ENCODE assay signal across 12 mouse cellular contexts in the genomic region with DNA sequence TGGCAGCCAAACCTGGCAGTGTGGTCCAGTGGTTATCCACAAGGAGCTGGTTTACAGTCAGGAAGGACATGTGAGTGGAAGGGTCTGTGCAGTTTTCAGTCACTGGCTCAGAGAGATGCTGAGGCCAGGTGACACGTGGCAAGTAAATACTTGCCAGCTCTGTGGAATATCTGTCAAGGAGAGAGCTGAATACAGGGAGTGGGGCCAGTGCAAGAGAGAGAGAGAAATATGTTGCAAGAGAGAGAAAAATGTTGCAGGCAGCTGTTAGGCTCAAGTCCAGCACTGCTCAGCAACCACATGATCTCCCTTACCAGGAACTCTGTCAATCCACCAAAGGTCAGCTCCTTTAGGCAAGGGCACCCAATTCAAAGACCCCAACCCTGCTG.
A peak's percentile ranks its signal among the peaks of the same experiment; 100 is the strongest.
DNase-seq lines count a peak whose midpoint lies in the region; ATAC-seq and TF ChIP-seq lines count a peak whose summit lies in the region.
"Had no signal": no experiment of that assay in that cellular context is flagged by ENCODE, and none has a peak within 500 bp of the region (broad histone marks: within the 10 kb centered on the region; RNA-seq: fewer than 3 reads in every experiment).

No protein-coding gene starts in this region.

- peak; percentile 29 to 33 for DNase-seq in heart, adult 2 months
- DNase-seq in heart, postnatal 4 days = peak; percentile 26
- no peak for DNase-seq in right cerebral cortex, adult 2 months (ENCODE audit: low spot score in 2 of 2)
- DNase-seq in spleen, postnatal 14 days (ENCODE audit: low spot score in 2 of 2) = no peak
- DNase-seq in spleen, postnatal 10 days (ENCODE audit: low spot score in 2 of 2) = no peak
- DNase-seq: cerebellum, adult 2 months; kidney, adult 2 months had no signal

- H3K27ac ChIP-seq in heart, adult 2 months = no peak overlapping the region
- no peak overlapping the region for H3K27ac ChIP-seq in heart, embryonic 12.5 days (ENCODE audit: poor library complexity, severe bottlenecking)
- H3K27ac ChIP-seq in bone marrow, adult 2 months (ENCODE audit: control insufficient read depth, insufficient read depth, low read depth, low read length, poor library complexity) = peak overlapping the region; percentile 22; the same call in 1 of the 2 replicates
- H3K27ac ChIP-seq: embryonic facial prominence, embryonic 12.5 days had no signal

- 16% methylated on average over 1 of the region's 1 CpGs for WGBS in heart, adult 2 months
- 17% methylated on average over 1 of the region's 1 CpGs for WGBS in heart, embryonic 12.5 days
- WGBS in bone marrow, adult 2 months = 53% methylated on average over 1 of the region's 1 CpGs

- no peaks in the 10 kb centered on the region for H3K36me3 ChIP-seq in heart, adult 2 months (ENCODE audit: control insufficient read depth, insufficient read depth, low read length)
- H3K36me3 ChIP-seq in heart, embryonic 12.5 days = no peaks in the 10 kb centered on the region
- H3K36me3 ChIP-seq: embryonic facial prominence, embryonic 12.5 days had no signal

- ATAC-seq in heart, embryonic 12.5 days (ENCODE audit: insufficient number of reproducible peaks, low FRiP score) = no peak
- peak; percentile 58; the same call in 1 of the 2 replicates for ATAC-seq in megakaryocyte-erythroid progenitor cell, adult 5-6 weeks (replicated peaks; ENCODE audit: low FRiP score, low TSS enrichment, poor library complexity, severe bottlenecking)
- ATAC-seq: activated CD4-positive, CD25-positive, alpha-beta regulatory T cell, adult 4 months had no signal

- intact Hi-C loops in heart, adult 2 months (cut with DNase I) = no loop called here

- H3K4me1 ChIP-seq in heart, adult 2 months (ENCODE audit: control insufficient read depth, insufficient read depth, low read length) = peaks cover 2% of the 10 kb centered on the region
- H3K4me1 ChIP-seq in heart, embryonic 12.5 days (replicated peaks) = peaks cover 5% of the 10 kb centered on the region; the same call in 1 of the 2 replicates
- no peaks in the 10 kb centered on the region for H3K4me1 ChIP-seq in bone marrow, adult 2 months (ENCODE audit: control insufficient read depth, insufficient read depth, low read length)
- H3K4me1 ChIP-seq: embryonic facial prominence, embryonic 12.5 days had no signal

- TF ChIP-seq POLR2A in heart, adult 2 months (IDR thresholded peaks at IDR 0.05; ENCODE audit: insufficient read depth, low read depth, low read length) = no peak
- no peak for TF ChIP-seq POLR2A in bone marrow, adult 2 months (IDR thresholded peaks at IDR 0.05; ENCODE audit: borderline replicate concordance, control insufficient read depth, low read depth, low read length)

- H3K27me3 ChIP-seq in heart, adult 2 months (ENCODE audit: control insufficient read depth, insufficient read depth, low read length) = no peaks in the 10 kb centered on the region
- H3K27me3 ChIP-seq in heart, embryonic 12.5 days (replicated peaks) = peaks cover 3% of the 10 kb centered on the region; the same call in 1 of the 2 replicates
- H3K27me3 ChIP-seq: embryonic facial prominence, embryonic 12.5 days had no signal

- H3K4me2 ChIP-seq in heart, embryonic 12.5 days = no peak overlapping the region
- H3K4me2 ChIP-seq: embryonic facial prominence, embryonic 12.5 days had no signal

- no peak for TF ChIP-seq EP300 in heart, adult 2 months (IDR thresholded peaks at IDR 0.05; ENCODE audit: insufficient read depth, low read depth, low read length)

- H3K4me3 ChIP-seq in heart, adult 2 months = no peak overlapping the region
- H3K4me3 ChIP-seq in heart, embryonic 12.5 days = no peak overlapping the region
- no peak overlapping the region for H3K4me3 ChIP-seq in bone marrow, adult 2 months (replicated peaks; ENCODE audit: control insufficient read depth, low read depth, low read length)
- H3K4me3 ChIP-seq: embryonic facial prominence, embryonic 12.5 days had no signal

- no peaks in the 10 kb centered on the region for H3K9me3 ChIP-seq in heart, embryonic 12.5 days (replicated peaks)
- H3K9me3 ChIP-seq: embryonic facial prominence, embryonic 12.5 days had no signal

- no peaks in the 10 kb centered on the region for H3K79me2 ChIP-seq in heart, adult 2 months (replicated peaks; ENCODE audit: control insufficient read depth, insufficient read depth, low read length)

- no peak for TF ChIP-seq CTCF in heart, adult 2 months (IDR thresholded peaks at IDR 0.05)
- no peak for TF ChIP-seq CTCF in bone marrow, adult 2 months (IDR thresholded peaks at IDR 0.05; ENCODE audit: control insufficient read depth, insufficient read depth, low read length)

- no peak overlapping the region for H3K9ac ChIP-seq in heart, adult 2 months (ENCODE audit: low read depth, low read length)
- no peak overlapping the region for H3K9ac ChIP-seq in heart, embryonic 12.5 days
- H3K9ac ChIP-seq: embryonic facial prominence, embryonic 12.5 days had no signal

Comparison
In these comparisons a context has a peak if more than half of its experiments do, and no peak if none do; other contexts are left out.
1. DNase-seq: peak in heart, adult 2 months (2 of 2) and heart, postnatal 4 days (single experiment); none in right cerebral cortex, adult 2 months (0 of 2), spleen, postnatal 14 days (0 of 2) and spleen, postnatal 10 days (0 of 2).